ENCODE assay signal across 23 mouse cellular contexts in the genomic region with DNA sequence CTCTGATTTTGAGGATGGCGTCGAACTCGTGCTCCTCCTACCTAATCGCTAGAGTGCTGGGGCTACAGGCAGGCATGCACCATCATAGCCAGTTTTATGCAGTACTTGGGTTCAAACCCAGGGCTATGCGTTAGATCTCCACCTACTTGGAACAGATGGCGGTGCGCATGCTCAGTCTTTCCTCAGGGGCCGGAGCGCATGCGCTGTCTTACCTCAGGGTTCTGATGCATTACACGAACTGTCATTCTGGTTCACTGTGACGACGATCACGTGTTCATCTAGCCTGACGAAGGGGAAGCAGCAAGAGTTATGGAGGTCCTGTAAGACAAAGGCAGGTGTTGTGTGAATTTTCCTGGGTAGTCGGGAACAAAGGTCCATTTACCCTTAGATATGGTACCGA.
"Had no signal": no experiment of that assay in that cellular context is flagged by ENCODE, and none has a peak within 500 bp of the region (broad histone marks: within the 10 kb centered on the region; RNA-seq: fewer than 3 reads in every experiment).

No protein-coding gene starts in this region.

- H3K9ac ChIP-seq: hindbrain, embryonic 12.5 days; hindbrain, embryonic 14.5 days; intestine, embryonic 15.5 days; limb, embryonic 12.5 days had no signal

- ATAC-seq: hindbrain, embryonic 16.5 days; inflammation-experienced regulatory T-cells, adult 6 months; intestine, embryonic 15.5 days; intestine, postnatal 0 days had no signal

- H3K4me2 ChIP-seq: heart, embryonic 11.5 days; hindbrain, embryonic 12.5 days; intestine, embryonic 15.5 days; limb, embryonic 12.5 days had no signal

- H3K27me3 ChIP-seq: intestine, embryonic 15.5 days had no signal

- DNase-seq: gastrocnemius, adult 2 months; gastrocnemius, postnatal 10 days; gastrocnemius, postnatal 25 days; heart, adult 2 months; heart, postnatal 10 days; heart, postnatal 4 days; kidney, adult 18-20 months; kidney, adult 8-10 months; kidney, postnatal 10 days; kidney, postnatal 25 days; kidney, postnatal 4 days; liver had no signal

- H3K27ac ChIP-seq: gastrocnemius, adult 2 months; heart, adult 2 months; hindbrain, embryonic 10.5 days; hindbrain, embryonic 12.5 days; intestine, embryonic 15.5 days; left cerebral cortex, adult 2 months; limb, embryonic 10.5 days; limb, embryonic 12.5 days had no signal

- H3K9me3 ChIP-seq: hindbrain, embryonic 10.5 days; hindbrain, embryonic 12.5 days; intestine, embryonic 15.5 days; limb, embryonic 10.5 days; limb, embryonic 12.5 days had no signal

- H3K36me3 ChIP-seq: hindbrain, embryonic 10.5 days; hindbrain, embryonic 12.5 days; intestine, embryonic 15.5 days; limb, embryonic 10.5 days; limb, embryonic 12.5 days had no signal

- H3K4me3 ChIP-seq: gastrocnemius, adult 2 months; heart, adult 2 months; hindbrain, embryonic 10.5 days; hindbrain, embryonic 12.5 days; intestine, embryonic 15.5 days; left cerebral cortex, adult 2 months; limb, embryonic 10.5 days; limb, embryonic 12.5 days had no signal
